Mouse (Mus musculus) kidney, postnatal 25 days (tissue): ENCODE measurements at regions not wholly inside any gene's neighbourhood (a gene's known extent, or its start where the extent isn't known, plus 50 kb on each side); places are given as distances from the start of the nearest gene placed in this dataset.

Experiments used
- DNase-seq, 2 experiments: peaks; one replicate each; pipeline ENCODE4 v3.0.0; 2021; ENCODE audit warnings: mixed read lengths in 2 of 2

- DNase-seq, result no peak
These were observed 59.7 kb downstream of the H2al1j start for GRCm38 (mm10) chrX:11387200-11387940.

DNA sequence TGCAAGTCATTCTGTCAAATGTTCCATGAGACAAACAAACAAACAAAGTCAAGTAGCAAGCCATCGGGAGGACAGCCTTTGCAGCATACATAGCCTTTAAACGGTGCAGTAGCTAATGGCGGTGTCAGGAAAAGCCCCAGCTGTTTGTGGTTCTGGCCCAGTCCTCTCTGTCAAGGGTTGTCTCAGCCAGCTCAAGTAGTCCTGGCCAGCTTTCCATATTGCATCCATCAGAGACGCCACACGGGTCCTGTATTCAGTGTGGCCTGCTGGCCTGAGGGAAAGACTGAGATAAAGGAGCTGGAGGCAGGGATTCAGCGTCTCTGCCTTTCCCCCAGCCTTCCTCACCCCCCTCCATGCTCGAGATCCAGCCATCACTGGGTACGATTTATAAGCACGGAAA is 61.2 kb downstream of the H2al1j start:
- DNase-seq, result peak in 1 of 2 experiments; percentile 1

- no peak for DNase-seq
These were observed 72.8 kb downstream of the H2al1j start for GRCm38 (mm10) chrX:11400406-11400805.

DNA sequence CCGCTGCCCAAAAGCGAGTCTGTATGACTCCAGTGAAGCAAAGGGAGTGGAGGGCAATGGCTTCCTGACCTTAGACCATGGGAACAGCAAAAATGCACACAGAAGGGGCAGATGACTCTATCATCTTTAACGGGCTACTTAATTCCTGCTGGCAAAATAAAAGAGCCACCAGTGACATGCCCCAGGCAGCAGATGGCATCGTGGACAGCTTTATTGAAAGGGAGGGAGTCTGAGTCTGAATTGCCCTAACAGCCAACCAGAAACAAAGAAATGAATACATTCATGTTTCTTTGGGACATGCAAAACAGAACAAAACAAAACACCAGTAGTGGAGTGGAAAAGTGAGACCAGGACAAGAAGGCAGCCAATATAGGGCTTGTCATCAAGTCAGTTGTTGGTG is 76.7 kb downstream of the H2al1j start:
- DNase-seq, result no peak

GRCm38 (mm10) chrX:11412316-11412826 is 84.7 kb downstream of the H2al1j start:
- peak in 1 of 2 experiments; percentile 27 for DNase-seq

GRCm38 (mm10) chrX:11415662-11416061 is 88.0 kb downstream of the H2al1j start:
- DNase-seq, result no peak

DNA sequence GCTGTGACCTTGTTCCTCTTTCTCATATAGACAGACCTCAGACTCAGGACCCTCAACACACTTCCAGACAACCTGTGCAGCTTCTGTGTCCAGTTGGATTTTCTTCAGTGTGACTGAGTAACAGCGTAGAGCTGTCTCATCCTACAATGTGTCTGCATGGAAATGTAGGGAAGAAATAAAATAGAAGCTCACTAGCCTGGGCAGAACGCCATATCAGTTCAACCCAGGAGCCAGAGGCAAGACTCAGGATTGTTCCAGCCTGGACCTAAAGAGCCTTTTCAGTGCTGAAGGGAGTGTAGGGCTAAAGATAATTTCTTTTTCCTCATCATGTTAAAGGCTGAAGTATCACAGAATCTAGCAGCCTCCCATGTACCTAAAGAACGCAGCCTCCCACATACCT is 88.9 kb downstream of the H2al1j start:
- DNase-seq, result peak in 1 of 2 experiments; percentile 23

DNA sequence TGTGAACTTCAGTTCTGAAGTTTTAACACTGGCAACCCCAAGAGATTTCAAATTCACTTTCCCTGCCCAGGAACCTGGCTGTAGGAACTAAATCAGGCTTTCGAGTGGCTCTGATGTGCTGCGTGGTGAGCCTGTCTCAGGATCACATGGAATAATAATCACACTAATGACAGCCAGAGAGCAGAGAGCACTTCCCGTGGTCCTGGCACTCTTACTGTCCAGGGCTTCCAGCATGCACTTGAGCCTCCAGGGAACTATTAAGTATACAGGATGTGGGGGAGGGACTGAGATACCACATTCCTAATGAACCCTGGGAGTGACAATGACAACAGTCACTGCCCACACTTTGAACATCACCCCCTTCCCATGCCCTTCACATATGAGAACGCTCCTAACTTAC is 90.2 kb downstream of the H2al1j start:
- DNase-seq, result peak in 1 of 2 experiments; percentile 37

DNA sequence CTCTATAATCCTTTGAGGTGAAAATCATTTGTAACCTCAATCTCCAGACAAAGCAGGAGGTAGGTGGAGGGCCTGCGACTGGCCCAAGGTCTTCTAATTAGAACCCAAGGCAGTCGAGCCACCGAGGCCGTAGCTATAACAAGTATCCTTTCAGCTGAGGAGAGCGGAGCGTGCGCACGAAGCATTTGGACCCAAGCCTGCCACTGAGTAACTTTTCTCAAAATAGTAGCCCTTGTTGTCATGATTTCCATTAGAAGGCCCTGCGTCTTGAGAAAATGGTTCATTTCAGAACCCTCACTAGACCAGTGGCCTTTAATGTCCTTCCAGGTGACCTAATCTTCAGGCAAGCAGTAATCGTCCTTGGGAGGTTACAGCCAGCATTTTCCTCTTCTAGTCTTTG is 90.6 kb downstream of the H2al1j start:
- DNase-seq, result peak in 1 of 2 experiments; percentile 27

DNA sequence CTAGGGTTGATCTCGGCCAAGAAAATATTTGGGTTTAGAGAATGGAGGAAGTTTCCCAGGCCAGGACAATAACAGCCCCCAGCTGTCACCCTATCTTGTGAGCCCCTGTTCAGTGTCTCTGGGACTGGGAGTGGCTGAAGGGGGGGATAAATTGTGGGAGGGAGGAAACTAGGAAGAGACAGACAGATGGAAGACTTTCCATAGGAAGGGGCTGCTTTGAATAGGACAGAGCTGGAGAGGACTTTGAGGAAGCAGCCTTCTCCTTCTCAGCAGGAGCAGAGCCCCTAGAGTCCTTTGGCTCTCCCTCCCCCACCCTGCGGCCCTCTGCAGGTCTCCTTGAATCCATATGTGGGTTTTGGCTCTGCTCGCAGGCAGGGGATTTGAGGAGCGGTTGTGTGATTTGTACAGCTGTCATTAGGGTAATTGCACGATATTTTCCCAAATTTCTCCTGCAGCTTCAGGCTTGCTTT is 91.6 kb downstream of the H2al1j start:
- DNase-seq, result no peak

- no peak for DNase-seq
These were observed 104.9 kb downstream of the H2al1j start for GRCm38 (mm10) chrX:11432403-11433004.

GRCm38 (mm10) chrX:11435338-11435737 is 107.7 kb downstream of the H2al1j start:
- DNase-seq, result no peak

GRCm38 (mm10) chrX:11437151-11437944 is 109.7 kb downstream of the H2al1j start:
- DNase-seq, result peak; percentile 71 to 72

DNA sequence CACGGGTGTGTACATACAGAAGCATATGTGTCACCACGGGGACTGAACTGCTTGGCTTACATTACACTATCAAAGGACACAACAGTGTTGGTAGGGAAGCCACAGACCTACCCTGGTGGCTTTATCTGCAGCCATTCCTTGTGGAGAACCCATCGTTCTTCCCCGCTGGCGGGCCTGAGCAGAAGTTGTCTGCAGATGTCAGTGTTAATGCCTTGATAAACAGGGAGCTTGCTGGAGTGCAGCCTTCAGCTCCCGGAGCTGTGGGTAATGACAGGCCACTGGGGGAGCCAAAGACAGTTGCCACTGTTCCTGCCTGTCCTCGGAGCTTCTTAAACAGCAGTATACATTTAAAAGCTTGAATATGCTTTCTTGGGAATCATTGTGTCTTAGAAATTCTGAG is 115.9 kb downstream of the H2al1j start:
- DNase-seq, result peak in 1 of 2 experiments; percentile 43

DNA sequence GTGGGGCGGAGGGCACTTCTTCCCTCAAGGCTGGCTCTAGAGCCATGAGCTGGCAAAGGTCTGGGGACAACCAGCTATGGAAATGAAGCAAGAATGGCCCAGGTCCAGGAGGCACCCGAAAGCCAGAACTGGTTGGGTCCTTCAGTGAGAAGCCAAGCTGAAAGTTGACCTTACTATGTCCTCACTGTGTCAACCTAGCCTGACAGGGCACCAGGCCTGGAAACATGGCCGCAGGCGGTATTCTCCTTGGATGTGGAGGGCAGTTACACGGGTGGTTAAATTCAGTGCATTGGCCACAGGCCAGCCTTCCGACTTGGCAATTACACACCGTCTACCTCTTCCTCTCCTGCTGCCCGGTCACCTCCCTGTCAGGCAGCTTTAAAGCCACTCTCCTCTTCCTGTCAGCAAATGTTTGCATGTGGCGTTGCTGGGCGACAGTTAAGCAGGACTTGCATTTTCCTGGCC is 116.7 kb downstream of the H2al1j start:
- peak; percentile 92 to 94 for DNase-seq

DNA sequence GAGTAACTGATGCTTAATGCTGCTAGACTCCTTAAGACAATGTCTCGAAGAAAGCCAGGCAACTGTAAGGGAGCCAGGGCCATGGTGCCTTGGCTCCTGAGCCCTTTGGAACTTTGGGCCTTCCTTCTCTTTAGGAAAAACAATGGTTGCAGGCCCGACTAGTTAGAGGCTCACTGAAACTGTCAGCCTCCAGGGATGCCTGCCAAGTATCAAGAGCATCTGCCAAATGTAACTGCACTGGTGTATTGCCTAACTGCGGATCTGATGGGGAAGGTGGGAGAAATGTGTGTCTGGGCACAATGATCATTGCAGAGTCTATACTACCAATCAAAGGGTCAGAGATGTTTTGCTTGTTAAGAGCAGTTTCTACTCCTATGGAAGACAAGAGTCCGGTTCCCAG is 121.1 kb downstream of the H2al1j start:
- no peak for DNase-seq

GRCm38 (mm10) chrX:11458521-11458920 is 130.9 kb downstream of the H2al1j start:
- DNase-seq, result no peak

DNA sequence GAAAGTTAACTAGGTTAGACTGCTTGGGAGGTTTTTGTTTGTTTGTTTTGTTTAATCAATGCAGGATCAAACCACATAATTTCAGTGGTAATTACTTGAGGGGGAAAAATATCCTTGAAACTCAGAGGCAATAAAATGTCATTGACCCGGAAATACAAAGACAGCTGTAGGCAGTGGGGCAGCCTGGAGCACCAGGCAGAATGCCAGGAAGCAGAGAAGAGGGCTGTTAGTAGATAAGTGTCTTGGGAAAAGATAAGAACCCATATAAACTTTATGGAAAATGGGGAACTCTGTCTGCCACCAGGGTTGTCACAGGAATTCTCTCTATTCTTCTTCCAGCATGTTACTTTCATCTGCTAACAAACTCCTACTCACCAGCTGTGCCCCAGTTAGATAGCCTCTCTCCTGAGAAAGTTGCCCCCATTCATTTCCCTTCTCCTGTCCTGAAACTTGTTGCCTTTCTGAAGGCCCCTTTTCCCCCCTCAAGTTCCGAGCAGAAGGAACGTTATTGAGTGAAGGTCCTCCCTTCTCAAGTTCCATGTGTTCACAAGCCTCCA is 136.4 kb downstream of the H2al1j start:
- peak in 1 of 2 experiments; percentile 10 for DNase-seq

GRCm38 (mm10) chrX:11466191-11466590 is 138.6 kb downstream of the H2al1j start:
- DNase-seq, result no peak

DNA sequence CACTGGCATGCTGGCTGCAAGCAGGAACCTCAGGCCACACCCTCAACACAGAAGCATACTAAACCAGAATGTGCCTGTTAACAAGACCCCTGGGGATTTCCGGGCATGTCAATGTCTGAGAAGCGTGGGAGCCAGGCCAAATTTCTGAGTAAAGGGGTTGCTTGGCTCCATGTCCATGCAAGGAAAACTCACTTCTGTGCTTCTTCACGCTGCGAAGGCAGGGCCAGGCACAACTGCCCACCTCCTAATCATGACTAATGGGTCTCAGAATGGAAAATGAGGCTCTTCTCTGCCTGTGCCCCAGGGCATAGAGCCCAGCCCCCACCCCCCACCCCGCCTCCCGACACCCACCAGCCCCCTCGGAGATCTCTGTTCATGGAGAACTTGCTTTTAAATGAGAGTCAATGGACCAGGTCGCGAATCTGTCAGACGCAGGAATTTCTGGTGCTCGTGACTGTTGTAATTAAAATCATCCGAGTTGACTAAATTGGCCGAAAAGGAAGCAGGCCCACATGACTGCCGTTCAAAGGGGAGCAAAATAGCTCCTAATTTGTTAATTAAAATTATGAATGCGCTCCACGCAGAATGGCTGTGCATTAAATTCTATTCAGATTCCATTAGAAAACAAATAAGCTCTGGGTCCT is 152.2 kb downstream of the H2al1j start:
- no peak for DNase-seq

DNA sequence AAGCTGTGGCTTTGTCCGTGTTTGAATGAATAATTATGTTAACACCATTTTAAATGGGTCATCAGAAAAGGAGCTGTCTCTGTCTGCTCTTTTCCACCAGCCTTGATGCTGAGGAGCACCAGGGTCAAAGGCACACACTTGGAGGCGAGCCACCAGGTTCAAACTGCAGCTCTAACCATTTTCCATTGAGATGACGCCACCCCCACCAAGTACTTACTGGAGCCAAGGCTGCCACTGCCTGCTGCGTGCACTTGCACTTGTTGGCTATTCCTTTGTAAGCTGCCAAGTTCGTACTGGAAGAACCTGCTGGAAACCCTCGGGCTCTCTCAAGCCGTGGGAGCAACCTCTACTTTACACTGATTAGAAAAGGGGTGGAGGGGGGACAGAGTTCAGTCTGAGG is 154.5 kb downstream of the H2al1j start:
- DNase-seq, result peak; percentile 73 to 88

GRCm38 (mm10) chrX:11486588-11486987 is 159.0 kb downstream of the H2al1j start:
- no peak for DNase-seq
